Mouse (Mus musculus): ENCODE measurements around the gene Prr12.

GRCm38 (mm10) chr7:45033722-45034359 lies 18.8 kb downstream of the Prr12 start:
- TF ChIP-seq CTCF (IDR thresholded peaks at IDR 0.05; ENCODE audit: insufficient read depth, low read depth, low read length) (no peak), POLR2A (IDR thresholded peaks at IDR 0.05; ENCODE audit: insufficient read depth, low read depth, low read length) (no peak)
